Mouse (Mus musculus) bone marrow macrophage, adult 2 months (primary cell): ENCODE measurements around the gene Cd44. TPM values are rescaled to one million over a fixed set of nuclear protein-coding genes. Genes with fewer than 3 reads are reported as not detected.

Experiments
- H3K27ac ChIP-seq: 2 replicates; pipeline ENCODE4 v1.5.1; 2012; ENCODE audit warnings: low read depth, low read length; ENCODE audit not compliant: insufficient read depth
- H3K4me1 ChIP-seq: 2 replicates; pipeline ENCODE4 v1.6.1; 2012; ENCODE audit warnings: low read length; ENCODE audit not compliant: control insufficient read depth, insufficient read depth
- H3K4me3 ChIP-seq: 2 replicates; pipeline ENCODE4 v1.5.1; 2012; ENCODE audit warnings: mild to moderate bottlenecking, low read length, moderate library complexity; ENCODE audit not compliant: insufficient read depth
- CTCF ChIP-seq: IDR thresholded peaks from 2 replicates; pipeline ENCODE4 v1.5.1; 2012; ENCODE audit warnings: low read depth, mild to moderate bottlenecking, low read length, moderate library complexity
- POLR2A ChIP-seq: IDR thresholded peaks from 2 replicates; pipeline ENCODE4 v1.6.1; 2012; ENCODE audit warnings: mild to moderate bottlenecking, low read depth, low read length, borderline replicate concordance
- polyA plus RNA-seq: library from polyadenylated mRNA; stranded (reverse); fragments of >200 nt; gene quantifications from 2 replicates; pipeline ENCODE4 v1.2.4, GENCODE M21; 2012; ENCODE audit not compliant: missing spikeins, insufficient read depth, insufficient read length

Cd44 gene
- polyA plus RNA-seq, 1 experiment: 156 TPM

DNA sequence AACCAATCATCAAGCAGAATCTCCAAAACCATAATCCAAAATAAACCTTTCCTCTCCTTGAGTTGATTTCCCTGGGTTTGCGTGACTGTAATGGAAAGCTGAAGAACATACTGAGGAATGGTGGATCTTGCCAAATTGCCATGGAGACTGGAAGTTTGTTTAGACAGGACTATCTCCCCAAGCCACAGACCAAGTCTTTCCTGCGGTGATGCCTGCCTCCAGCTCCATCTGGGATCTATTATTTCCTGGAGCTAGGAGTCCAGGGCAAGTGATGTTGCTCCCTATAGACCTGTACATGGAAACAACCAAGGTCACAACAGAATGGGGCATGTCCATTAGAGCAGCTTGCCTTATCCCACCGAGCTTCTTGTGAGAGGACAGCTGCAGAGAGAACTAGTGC is 15.1 kb upstream of the Cd44 start:
- peaks cover 15% of the 10 kb centered on the region for H3K4me1 ChIP-seq
- H3K4me3 ChIP-seq: no peak overlapping the region
- TF ChIP-seq CTCF (no peak), POLR2A (no peak)
- H3K27ac ChIP-seq: no peak overlapping the region

DNA sequence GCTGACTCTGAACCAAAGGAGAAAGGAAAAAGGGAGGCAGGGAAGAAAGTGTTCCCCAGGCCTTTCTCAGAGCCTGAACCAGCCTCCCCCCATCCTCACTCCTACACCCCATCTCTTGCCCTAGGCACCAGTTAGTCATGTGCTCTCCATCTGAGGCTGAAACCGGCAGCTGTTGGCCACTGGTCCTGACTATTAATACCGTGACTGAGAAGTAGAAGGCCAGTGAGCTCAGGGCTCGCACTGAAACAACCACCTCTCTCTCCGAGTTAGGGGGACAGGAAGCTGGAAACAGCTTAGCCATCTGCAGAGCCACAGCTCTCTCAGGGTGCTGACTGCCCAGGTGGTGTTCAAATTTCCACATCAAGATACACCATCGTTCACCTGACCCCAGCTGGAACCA is 13.2 kb upstream of the Cd44 start:
- Histone ChIP-seq H3K4me3 (no peak overlapping the region), H3K4me1 (peaks cover 15% of the 10 kb centered on the region), H3K27ac (no peak overlapping the region)
- TF ChIP-seq POLR2A (no peak), CTCF (no peak)

DNA sequence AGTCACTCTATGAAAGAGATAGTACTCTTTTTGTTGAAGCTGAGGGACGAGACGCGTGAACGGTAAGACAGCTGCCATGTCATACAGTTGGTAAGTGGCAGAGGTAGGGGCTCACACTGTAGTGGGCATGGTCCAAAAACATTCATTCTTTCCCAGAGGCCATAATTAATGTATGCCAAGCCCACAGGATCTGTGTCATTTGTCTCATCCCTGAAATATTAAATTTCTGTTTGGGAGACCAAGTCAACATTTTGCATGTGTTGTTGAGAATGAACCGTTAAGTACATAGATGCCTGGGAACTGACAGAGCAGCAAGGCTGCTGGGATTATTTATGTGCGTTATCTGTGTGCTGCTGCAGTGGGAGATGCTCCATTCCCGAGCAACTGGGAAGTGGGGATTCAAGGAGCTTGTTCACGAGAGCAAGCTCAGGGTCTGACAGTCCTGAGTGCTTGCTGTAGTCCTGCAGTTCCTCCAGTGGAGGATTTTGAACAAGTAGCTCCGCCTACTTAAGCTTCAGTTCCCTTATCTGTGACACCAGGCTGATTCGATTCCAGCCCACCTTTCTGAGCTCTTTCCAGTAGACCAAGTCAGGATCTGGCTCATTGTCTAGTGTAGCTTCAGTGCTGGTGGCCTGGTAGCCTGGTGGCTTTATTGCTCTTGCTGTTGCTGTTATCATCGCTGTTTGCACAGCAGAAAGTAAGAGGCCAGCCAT is 12.5 kb upstream of the Cd44 start:
- H3K27ac ChIP-seq: no peak overlapping the region
- H3K4me1 ChIP-seq: peaks cover 15% of the 10 kb centered on the region
- no peak overlapping the region for H3K4me3 ChIP-seq
- TF ChIP-seq POLR2A (no peak), CTCF (no peak)

DNA sequence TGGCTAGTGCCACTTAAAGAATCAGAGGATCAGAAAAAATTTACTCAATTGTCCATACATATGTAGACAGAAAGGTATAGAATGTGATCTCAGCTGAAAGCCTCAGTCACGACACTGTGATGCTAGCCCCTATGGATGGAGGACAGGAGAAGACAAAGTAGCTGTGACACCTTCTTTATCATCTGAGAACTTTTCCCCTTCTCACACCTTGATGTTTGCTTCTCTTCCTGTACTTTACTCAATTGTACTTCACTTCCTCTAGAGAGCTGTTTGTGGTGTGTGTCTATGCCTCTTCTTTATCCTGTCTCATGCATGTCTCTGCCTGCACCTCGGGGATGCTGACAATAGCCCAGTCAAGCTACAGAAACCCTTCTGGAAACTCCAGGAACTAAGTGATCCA is 11.5 kb upstream of the Cd44 start:
- peaks cover 15% of the 10 kb centered on the region for H3K4me1 ChIP-seq
- no peak overlapping the region for H3K27ac ChIP-seq
- TF ChIP-seq CTCF (no peak), POLR2A (no peak)
- H3K4me3 ChIP-seq: no peak overlapping the region

DNA sequence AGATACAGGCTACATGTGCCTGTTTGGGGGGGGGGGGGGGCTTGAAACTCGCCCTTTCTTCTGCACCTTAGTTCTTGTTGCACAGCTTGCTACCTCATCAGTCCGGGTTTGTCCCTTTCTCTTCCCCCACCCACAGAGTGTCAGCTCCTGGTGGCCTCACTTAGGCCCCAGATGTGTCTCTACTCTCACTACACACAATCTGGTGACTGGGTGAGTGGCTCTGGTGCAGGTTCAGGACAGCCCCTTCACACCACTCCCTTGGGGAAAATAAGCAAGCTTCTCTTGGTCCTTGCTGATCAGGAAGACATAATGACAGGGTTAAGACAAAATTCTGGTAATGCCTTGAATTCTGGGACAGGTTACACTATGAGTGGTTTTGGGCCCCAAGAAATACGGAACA is 11.0 kb upstream of the Cd44 start:
- H3K27ac ChIP-seq: no peak overlapping the region
- TF ChIP-seq POLR2A (no peak), CTCF (no peak)
- H3K4me3 ChIP-seq: no peak overlapping the region
- peaks cover 11% of the 10 kb centered on the region for H3K4me1 ChIP-seq

DNA sequence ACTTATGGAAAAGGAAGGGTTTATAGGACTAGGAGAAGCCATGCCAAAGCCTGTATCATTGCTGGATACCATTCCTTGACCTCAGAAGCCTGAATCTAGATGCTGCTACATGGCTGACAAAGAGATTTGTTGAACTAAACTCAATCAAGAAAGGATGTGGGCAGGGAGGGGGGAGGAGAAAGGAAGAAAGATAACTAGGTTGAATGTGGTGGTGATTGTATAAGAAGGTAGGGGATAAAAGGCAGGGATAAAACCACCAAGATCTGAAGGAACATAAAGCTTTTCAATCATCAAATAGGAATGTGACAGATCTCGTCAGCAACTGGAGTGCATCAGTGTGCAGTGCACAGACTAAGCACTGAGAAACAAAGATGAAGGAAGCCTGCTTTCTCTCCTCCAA is 7.9 kb upstream of the Cd44 start:
- no peak overlapping the region for H3K4me3 ChIP-seq
- peaks cover 10% of the 10 kb centered on the region for H3K4me1 ChIP-seq
- no peak for TF ChIP-seq POLR2A
- TF ChIP-seq CTCF: no peak
- no peak overlapping the region for H3K27ac ChIP-seq

DNA sequence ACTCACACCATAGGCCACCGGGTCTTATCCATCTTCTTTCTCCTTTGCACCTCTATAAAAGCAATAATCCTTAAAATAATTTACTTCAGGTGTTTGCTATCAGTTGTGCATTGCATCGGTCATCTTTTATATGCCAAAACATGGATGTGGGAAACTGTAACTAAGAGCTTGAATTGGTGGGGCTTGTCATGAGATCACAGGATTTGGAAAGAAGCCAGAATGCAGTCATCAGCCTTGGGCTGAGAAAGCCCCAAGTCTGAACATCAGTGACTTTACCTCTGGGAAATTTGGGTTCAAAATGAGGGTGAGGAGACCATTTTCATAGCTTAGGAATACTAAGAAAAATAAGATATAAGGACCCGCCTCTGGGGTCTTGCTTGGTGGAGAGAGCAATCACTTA is 4.1 kb upstream of the Cd44 start:
- TF ChIP-seq POLR2A (no peak), CTCF (no peak)
- H3K4me3 ChIP-seq: no peak overlapping the region
- no peak overlapping the region for H3K27ac ChIP-seq
- peaks cover 10% of the 10 kb centered on the region for H3K4me1 ChIP-seq

DNA sequence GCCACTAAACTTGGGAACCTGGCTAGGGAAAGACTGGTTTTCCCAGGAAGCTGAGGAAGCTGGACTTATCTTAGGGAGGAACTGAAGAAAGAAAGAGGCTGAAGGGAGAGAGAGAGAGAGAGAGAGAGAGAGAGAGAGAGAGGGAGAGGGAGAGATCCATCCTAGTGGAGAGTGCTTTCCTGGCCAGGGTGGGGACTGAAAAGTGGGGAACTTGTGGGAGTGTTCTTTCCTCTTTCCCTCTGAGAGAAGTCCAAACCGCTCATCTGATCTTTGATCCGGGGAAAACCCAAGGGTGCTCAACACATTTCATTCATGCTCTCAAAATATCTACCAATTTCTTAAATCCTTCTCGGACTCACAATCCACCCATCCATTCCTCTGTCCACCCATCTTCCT is 361 bp upstream of the Cd44 start:
- H3K27ac ChIP-seq: peak overlapping the region; percentile 31
- TF ChIP-seq CTCF (no peak), POLR2A (no peak)
- H3K4me1 ChIP-seq: peaks cover 27% of the 10 kb centered on the region
- H3K4me3 ChIP-seq: peak overlapping the region; percentile 66

DNA sequence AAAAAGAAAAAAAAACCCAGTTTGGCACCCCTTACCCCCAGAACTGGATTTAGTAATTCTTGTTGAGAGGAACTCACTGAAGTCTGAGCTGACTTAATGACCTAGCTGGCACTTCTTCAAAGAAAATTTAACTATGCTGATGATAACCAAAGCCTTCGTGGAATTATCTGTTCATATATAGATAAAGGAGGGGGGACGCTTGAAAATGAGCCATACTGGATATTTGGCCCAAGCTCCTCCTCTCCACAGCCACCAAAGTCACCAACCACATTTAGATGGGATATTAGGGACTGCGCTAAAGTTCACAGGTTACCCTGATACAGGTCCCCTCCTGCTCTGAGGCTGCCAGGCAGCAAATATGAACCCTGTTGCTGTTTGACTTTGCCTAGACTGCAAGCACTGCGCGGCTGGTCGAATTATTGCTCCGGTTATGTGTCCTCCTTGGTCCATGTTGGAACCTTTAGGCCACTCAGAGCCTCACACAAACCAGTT is 1.2 kb downstream of the Cd44 start:
- H3K27ac ChIP-seq: peak overlapping the region; percentile 34; the same call in 1 of the 2 replicates
- TF ChIP-seq CTCF: no peak
- no peak for TF ChIP-seq POLR2A
- peaks cover 39% of the 10 kb centered on the region for H3K4me1 ChIP-seq
- peak overlapping the region; percentile 66 for H3K4me3 ChIP-seq

DNA sequence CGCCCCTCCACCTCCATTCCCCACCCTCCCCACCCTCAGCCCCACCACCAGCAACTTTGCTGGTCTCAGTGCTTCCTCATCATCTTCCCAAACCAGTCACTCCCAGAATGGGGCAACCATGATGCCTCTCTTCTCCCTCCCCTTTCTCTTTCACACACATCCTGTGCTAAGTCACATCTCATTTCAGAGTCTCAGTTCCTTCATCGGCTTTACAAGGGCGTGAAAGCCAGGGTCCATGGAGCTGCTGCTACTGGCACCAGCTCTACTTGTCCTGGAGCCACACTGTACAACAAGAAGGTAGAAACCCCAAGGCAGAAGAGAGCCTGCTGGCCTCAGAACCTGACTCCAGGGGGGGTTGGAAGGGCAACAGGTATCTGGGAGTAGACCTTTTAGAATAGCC is 2.2 kb downstream of the Cd44 start:
- Histone ChIP-seq H3K4me3 (peak overlapping the region; percentile 66), H3K27ac (peak overlapping the region; percentile 20), H3K4me1 (peaks cover 44% of the 10 kb centered on the region)
- TF ChIP-seq POLR2A (no peak), CTCF (no peak)
